Mouse (Mus musculus): Measurements from ENCODE around the gene Flnb. TPM values are rescaled to one million over a fixed set of nuclear protein-coding genes. Genes with fewer than 3 reads are reported as not detected.

The Flnb gene
- total and polyA plus RNA-seq, 3 experiments = 0.43 to 2.0 (median 1.8) TPM

- 0 out of 2 replicates have a peak, but pooled peaks cover 2% of the 10 kb centered on the region for H3K27me3 ChIP-seq (ENCODE audit: insufficient read depth, low read length)
- no peak for TF ChIP-seq TAL1 (conservative IDR thresholded peaks at IDR 0.05; ENCODE audit: low read depth, low read length)
- no peak for TF ChIP-seq GATA2 (IDR thresholded peaks at IDR 0.05; ENCODE audit: borderline replicate concordance, low read depth, low read length)
- no peak for TF ChIP-seq CTCF (IDR thresholded peaks at IDR 0.05; ENCODE audit: low read depth, low read length)
- TF ChIP-seq POLR2AphosphoS5 (IDR thresholded peaks at IDR 0.05; ENCODE audit: insufficient replicate concordance, low read depth, low read length) = no peak
- TF ChIP-seq GATA1 (IDR thresholded peaks at IDR 0.05; ENCODE audit: borderline replicate concordance, low read length) = no peak
- no peak within 1 kb of the TSS for H3K4me3 ChIP-seq (ENCODE audit: low read depth, low read length)
- no peaks in the 10 kb centered on the region for H3K36me3 ChIP-seq (replicated peaks)
- H3K4me1 ChIP-seq (ENCODE audit: insufficient read depth, low read depth, low read length) = no peaks in the 10 kb centered on the region
- H3K9me3 ChIP-seq (replicated peaks) = no peaks in the 10 kb centered on the region
- ATAC-seq (ENCODE audit: extremely low read depth, insufficient number of reproducible peaks, low FRiP score, poor library complexity, severe bottlenecking) (no peak), DNase-seq (ENCODE audit: low spot score) (no peak)
Measured at GRCm38 (mm10) chr14:7994271-7994767, 176.6 kb downstream of the Flnb start, which contains the start of gene Dnase1l3. Dnase1l3 (minus strand) TSS chr14:7994573.

GRCm38 (mm10) chr14:7997255-7997696 lies 179.5 kb downstream of the Flnb start:
- peak; percentile 16 for DNase-seq (ENCODE audit: low spot score)
- H3K27me3 ChIP-seq (ENCODE audit: insufficient read depth, low read length) = peaks cover 8% of the 10 kb centered on the region
- H3K4me3 ChIP-seq (ENCODE audit: low read depth, low read length) = no peak overlapping the region
- TF ChIP-seq GATA1 (IDR thresholded peaks at IDR 0.05; ENCODE audit: borderline replicate concordance, low read length) = no peak
- peak; percentile 91 for TF ChIP-seq CTCF (IDR thresholded peaks at IDR 0.05; ENCODE audit: low read depth, low read length)
- no peak for ATAC-seq (ENCODE audit: extremely low read depth, insufficient number of reproducible peaks, low FRiP score, poor library complexity, severe bottlenecking)
- H3K36me3 ChIP-seq (replicated peaks) = no peaks in the 10 kb centered on the region
- no peaks in the 10 kb centered on the region for H3K9me3 ChIP-seq (replicated peaks)
- H3K4me1 ChIP-seq (ENCODE audit: insufficient read depth, low read depth, low read length) = no peaks in the 10 kb centered on the region; the same call in 1 of the 2 replicates

- Histone ChIP-seq H3K4me3 (ENCODE audit: low read depth, low read length) (no peak overlapping the region), H3K36me3 (replicated peaks) (no peaks in the 10 kb centered on the region), H3K9me3 (replicated peaks) (no peaks in the 10 kb centered on the region), H3K4me1 (ENCODE audit: insufficient read depth, low read depth, low read length) (no peaks in the 10 kb centered on the region; the same call in 1 of the 2 replicates), H3K27me3 (ENCODE audit: insufficient read depth, low read length) (peaks cover 13% of the 10 kb centered on the region)
- no peak for DNase-seq (ENCODE audit: low spot score)
- ATAC-seq (ENCODE audit: extremely low read depth, insufficient number of reproducible peaks, low FRiP score, poor library complexity, severe bottlenecking) = no peak
- TF ChIP-seq TAL1 (conservative IDR thresholded peaks at IDR 0.05; ENCODE audit: low read depth, low read length) = no peak
- no peak for TF ChIP-seq GATA1 (IDR thresholded peaks at IDR 0.05; ENCODE audit: borderline replicate concordance, low read length)
- TF ChIP-seq CTCF (IDR thresholded peaks at IDR 0.05; ENCODE audit: low read depth, low read length) = no peak
- no peak for TF ChIP-seq POLR2AphosphoS5 (IDR thresholded peaks at IDR 0.05; ENCODE audit: insufficient replicate concordance, low read depth, low read length)
- TF ChIP-seq GATA2 (IDR thresholded peaks at IDR 0.05; ENCODE audit: borderline replicate concordance, low read depth, low read length) = no peak
Measured at GRCm38 (mm10) chr14:7999030-7999429, 181.3 kb downstream of the Flnb start.

- no peak for TF ChIP-seq TAL1 (conservative IDR thresholded peaks at IDR 0.05; ENCODE audit: low read depth, low read length)
- no peak for TF ChIP-seq GATA2 (IDR thresholded peaks at IDR 0.05; ENCODE audit: borderline replicate concordance, low read depth, low read length)
- no peak for TF ChIP-seq POLR2AphosphoS5 (IDR thresholded peaks at IDR 0.05; ENCODE audit: insufficient replicate concordance, low read depth, low read length)
- TF ChIP-seq CTCF (IDR thresholded peaks at IDR 0.05; ENCODE audit: low read depth, low read length) = no peak
- no peak for TF ChIP-seq GATA1 (IDR thresholded peaks at IDR 0.05; ENCODE audit: borderline replicate concordance, low read length)
- Histone ChIP-seq H3K27me3 (ENCODE audit: insufficient read depth, low read length) (peaks cover 13% of the 10 kb centered on the region), H3K9me3 (replicated peaks) (no peaks in the 10 kb centered on the region), H3K4me1 (ENCODE audit: insufficient read depth, low read depth, low read length) (no peaks in the 10 kb centered on the region; the same call in 1 of the 2 replicates), H3K36me3 (replicated peaks) (no peaks in the 10 kb centered on the region), H3K4me3 (ENCODE audit: low read depth, low read length) (no peak overlapping the region)
- DNase-seq (ENCODE audit: low spot score) = no peak
- no peak for ATAC-seq (ENCODE audit: extremely low read depth, insufficient number of reproducible peaks, low FRiP score, poor library complexity, severe bottlenecking)
Measured at GRCm38 (mm10) chr14:7999435-7999834, 181.7 kb downstream of the Flnb start.

- Histone ChIP-seq H3K4me1 (ENCODE audit: insufficient read depth, low read depth, low read length) (no peaks in the 10 kb centered on the region; the same call in 1 of the 2 replicates), H3K9me3 (replicated peaks) (no peaks in the 10 kb centered on the region), H3K27me3 (ENCODE audit: insufficient read depth, low read length) (peaks cover 13% of the 10 kb centered on the region), H3K36me3 (replicated peaks) (no peaks in the 10 kb centered on the region), H3K4me3 (ENCODE audit: low read depth, low read length) (no peak overlapping the region)
- ATAC-seq (ENCODE audit: extremely low read depth, insufficient number of reproducible peaks, low FRiP score, poor library complexity, severe bottlenecking) (no peak), DNase-seq (ENCODE audit: low spot score) (no peak)
- no peak for TF ChIP-seq POLR2AphosphoS5 (IDR thresholded peaks at IDR 0.05; ENCODE audit: insufficient replicate concordance, low read depth, low read length)
Measured at GRCm38 (mm10) chr14:8000247-8000646, 182.5 kb downstream of the Flnb start.

Other genes with a start within 250 kb of the Flnb start
- gene Gm3558, start 249.4 kb upstream of the Flnb start, total RNA-seq (2014; fragmentation: Nextera tagmentation) = not detected in 2 replicates
- 0.05 TPM in 1 of 2 replicates, not detected in the other for gene Gm3558, start 249.4 kb upstream of the Flnb start, total RNA-seq (2017)
- not detected in 2 replicates for gene Gm3558, start 249.4 kb upstream of the Flnb start, polyA plus RNA-seq (2012)
- gene Gm10338, start 222.4 kb upstream of the Flnb start, total RNA-seq (2014; fragmentation: Nextera tagmentation) = not detected in 2 replicates
- not detected in 2 replicates for gene Gm10338, start 222.4 kb upstream of the Flnb start, total RNA-seq (2017)
- gene Gm10338, start 222.4 kb upstream of the Flnb start, polyA plus RNA-seq (2012) = not detected in 2 replicates
- gene Gm10128, start 174.0 kb upstream of the Flnb start, total RNA-seq (2014; fragmentation: Nextera tagmentation) = not detected in 2 replicates
- gene Gm10128, start 174.0 kb upstream of the Flnb start, total RNA-seq (2017) = not detected in 2 replicates
- gene Gm10128, start 174.0 kb upstream of the Flnb start, polyA plus RNA-seq (2012) = not detected in 2 replicates
- not detected in 2 replicates for gene Gm26661, start 26.4 kb upstream of the Flnb start, total RNA-seq (2014; fragmentation: Nextera tagmentation)
- not detected in 2 replicates for gene Gm26661, start 26.4 kb upstream of the Flnb start, total RNA-seq (2017)
- not detected in 2 replicates for gene Gm26661, start 26.4 kb upstream of the Flnb start, polyA plus RNA-seq (2012)
- gene Gm45521, start 139.3 kb downstream of the Flnb start, total RNA-seq (2014; fragmentation: Nextera tagmentation) = not detected in 2 replicates
- not detected in 2 replicates for gene Gm45521, start 139.3 kb downstream of the Flnb start, total RNA-seq (2017)
- not detected in 2 replicates for gene Gm45521, start 139.3 kb downstream of the Flnb start, polyA plus RNA-seq (2012)
- not detected in 2 replicates for gene Dnase1l3, start 176.6 kb downstream of the Flnb start, total RNA-seq (2014; fragmentation: Nextera tagmentation)
- 0.05 and 0.64 TPM in 2 replicates for gene Dnase1l3, start 176.6 kb downstream of the Flnb start, total RNA-seq (2017)
- not detected in 2 replicates for gene Dnase1l3, start 176.6 kb downstream of the Flnb start, polyA plus RNA-seq (2012)
- not detected in 2 replicates for gene Abhd6, start 184.9 kb downstream of the Flnb start, total RNA-seq (2014; fragmentation: Nextera tagmentation)
- 0.06 TPM in 1 of 2 replicates, not detected in the other for gene Abhd6, start 184.9 kb downstream of the Flnb start, total RNA-seq (2017)
- gene Abhd6, start 184.9 kb downstream of the Flnb start, polyA plus RNA-seq (2012) = not detected in 2 replicates

Measured in G1E (cell line).